Mouse (Mus musculus): ENCODE measurements around the gene Olfr807.

The Olfr807 gene

DNA sequence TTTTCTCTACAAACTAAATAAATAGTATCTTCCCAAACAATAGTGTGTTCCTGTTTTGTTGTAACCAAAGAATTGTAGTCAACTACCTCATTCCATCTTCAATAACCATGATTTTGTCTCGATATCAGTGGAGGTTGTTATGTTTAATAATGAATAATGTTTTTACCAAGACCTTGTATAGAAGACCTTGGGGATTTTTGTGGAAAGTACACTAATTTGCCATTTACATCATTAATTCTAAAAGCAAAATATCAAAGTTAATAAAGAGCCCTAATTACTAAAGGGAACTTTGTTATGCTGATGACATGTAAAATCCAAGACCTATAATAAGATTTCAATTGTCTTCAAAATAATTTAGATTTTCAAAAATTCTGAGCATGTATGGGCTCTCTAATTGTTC, at the start of gene Olfr807:
Gene Olfr807 (minus strand): TSS at position 101 of the 400 bp plus-strand sequence.
- no peak for DNase-seq (ENCODE audit: low spot score in 2 of 2)

DNA sequence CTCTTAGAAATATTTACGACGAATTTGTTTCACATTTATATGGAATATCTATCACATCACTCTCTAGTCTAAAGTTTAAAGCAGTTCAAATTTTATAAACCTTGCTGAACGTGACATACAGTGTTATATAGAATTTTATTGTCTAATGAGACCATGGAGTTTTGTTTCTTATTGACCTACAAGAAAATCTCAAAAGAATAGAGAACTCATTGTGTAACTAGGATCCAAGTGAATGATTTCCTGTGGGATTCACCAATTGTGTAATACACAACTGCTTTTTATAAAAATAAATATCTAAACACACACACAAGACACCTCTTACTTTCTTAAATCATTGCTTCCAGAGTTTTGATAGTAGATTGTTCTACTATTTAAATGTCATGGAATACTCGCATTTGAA, 46.7 kb upstream of the Olfr807 start, which contains the start of gene Olfr811:
Gene Olfr811 (minus strand): TSS at position 101 of the 400 bp plus-strand sequence.
- DNase-seq (ENCODE audit: low spot score in 2 of 2), result no peak

DNA sequence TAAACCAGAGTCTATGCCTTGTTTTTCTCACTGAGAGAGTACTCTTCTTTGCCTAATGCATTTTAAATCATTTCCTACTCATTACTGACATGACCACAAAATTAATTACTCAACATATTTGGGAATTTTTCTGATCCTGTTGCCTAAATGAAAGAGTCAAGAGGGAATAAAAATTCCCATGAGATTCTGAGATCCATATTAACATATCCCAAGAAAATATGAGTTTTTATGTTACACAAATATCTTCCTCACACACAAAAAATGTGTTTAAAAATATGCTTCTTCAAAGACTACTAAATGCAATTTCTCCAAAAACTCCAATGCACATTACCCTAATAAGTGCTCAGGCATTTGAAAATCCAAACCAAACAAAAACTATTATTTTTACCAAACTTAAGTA, 37.2 kb upstream of the Olfr807 start, which contains the start of gene Olfr810:
Gene Olfr810 (minus strand): TSS at position 101 of the 400 bp plus-strand sequence.
- DNase-seq (ENCODE audit: low spot score in 2 of 2), result no peak

DNA sequence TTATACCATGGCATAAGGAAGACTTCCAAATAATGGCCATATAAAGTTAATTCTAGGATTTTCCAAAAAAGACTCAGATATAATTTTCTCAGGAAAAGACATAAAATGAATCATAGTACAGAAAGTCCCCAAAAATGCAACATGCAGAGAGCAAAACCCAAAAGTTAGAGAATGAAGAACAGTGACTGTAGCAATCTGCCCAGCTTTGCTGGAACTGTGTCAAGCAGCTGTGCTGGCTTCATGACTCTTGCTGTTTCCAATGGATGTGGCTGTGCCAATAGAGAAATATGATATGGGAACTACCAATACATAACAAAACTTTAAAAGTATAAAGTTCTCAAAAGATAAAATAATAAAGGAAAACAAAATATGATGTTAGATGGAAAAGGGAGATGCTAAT, 20.5 kb upstream of the Olfr807 start:
- no peak for DNase-seq (ENCODE audit: low spot score in 2 of 2)

DNA sequence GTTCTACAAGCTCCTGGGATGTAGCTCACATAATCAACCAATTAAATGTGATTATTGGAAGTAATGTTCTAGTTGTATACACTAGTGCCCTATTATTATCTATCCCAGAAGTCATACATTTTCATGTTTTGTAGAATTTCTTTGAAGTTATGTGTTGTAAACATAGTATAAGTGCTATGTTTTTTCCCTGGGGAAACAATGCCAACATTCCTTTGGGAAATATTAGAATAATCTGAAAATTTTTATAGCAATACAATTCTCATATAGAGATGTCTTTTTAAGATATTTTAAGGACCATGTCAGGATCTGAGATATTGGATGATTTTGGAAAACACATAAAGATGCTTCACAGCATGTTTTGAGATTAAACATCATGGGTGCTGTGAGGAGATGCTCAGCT, 16.7 kb upstream of the Olfr807 start, which contains the start of gene Olfr809:
Gene Olfr809 (plus strand): TSS at position 301 of the 400 bp plus-strand sequence.
- DNase-seq (ENCODE audit: low spot score in 2 of 2), result no peak

DNA sequence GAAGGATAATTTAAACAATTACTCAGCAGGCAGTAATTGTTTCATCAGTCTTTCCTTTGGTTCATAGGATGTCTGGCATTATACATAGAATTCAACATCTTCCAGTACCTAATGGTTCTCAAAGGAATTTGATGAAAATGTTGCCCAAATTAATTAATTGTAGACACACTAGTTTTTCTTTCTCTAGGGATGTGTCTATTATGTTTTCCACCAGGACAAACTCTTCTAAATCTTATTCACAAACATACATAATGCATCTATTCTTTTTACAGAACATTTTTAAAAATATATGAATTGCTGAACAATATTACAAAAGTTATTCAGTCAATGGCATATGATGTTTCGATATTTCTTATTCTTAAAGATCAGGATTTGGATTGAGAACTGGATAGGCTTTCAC, 7.6 kb upstream of the Olfr807 start, which contains the start of gene Olfr808:
Gene Olfr808 (plus strand): TSS at position 301 of the 400 bp plus-strand sequence.
- DNase-seq (ENCODE audit: low spot score in 2 of 2), result no peak

DNA sequence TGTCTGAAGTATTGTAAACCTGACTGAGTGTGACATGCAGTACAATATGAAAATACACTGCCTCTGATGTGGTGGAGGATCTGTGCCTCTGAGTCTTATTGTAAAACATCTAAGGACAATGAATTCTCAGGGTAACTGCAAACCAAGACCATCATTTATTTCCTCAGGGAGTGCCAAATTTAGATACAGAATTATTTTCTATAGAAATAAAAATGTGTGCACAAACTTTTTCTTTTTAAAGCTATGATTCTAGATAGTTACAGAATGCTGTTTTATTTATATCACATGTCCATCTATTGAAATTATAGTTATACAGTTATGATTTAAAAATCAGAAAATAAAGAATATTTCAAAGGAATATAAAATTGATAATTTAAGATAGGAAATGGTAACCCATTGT, 15.8 kb downstream of the Olfr807 start, which contains the start of gene Olfr806:
Gene Olfr806 (minus strand): TSS at position 101 of the 400 bp plus-strand sequence.
- DNase-seq (ENCODE audit: low spot score in 2 of 2), result no peak

GRCm38 (mm10) chr10:129729275-129729674, 28.3 kb downstream of the Olfr807 start, which contains the start of gene Olfr805:
Gene Olfr805, minus strand, starts transcription at chr10:129729375.
- DNase-seq (ENCODE audit: low spot score in 2 of 2), result no peak
